Mouse (Mus musculus) lung, postnatal 0 days (tissue): Measurements from ENCODE around the gene Ino80d. TPM values are rescaled to one million over a fixed set of nuclear protein-coding genes. Genes with fewer than 3 reads are reported as not detected.

Source experiments
- ATAC-seq: fragments of 200-750 bp; cut with Nextera tagmentation; 2 replicates; pipeline ENCODE4 v1.8.0; 2017; ENCODE audit warnings: moderate library complexity
- DNase-seq: peaks from one replicate; pipeline ENCODE4 v3.0.0-alpha.2; 2016; ENCODE audit warnings: low spot score
- H3K27ac ChIP-seq: fragments of 300-500 bp; sonication (generic); 2 replicates; pipeline ENCODE4 v1.5.1; 2014; ENCODE audit warnings: antibody characterized with exemption, mild to moderate bottlenecking, low read length, mixed read lengths
- H3K27me3 ChIP-seq: fragments of 300-500 bp; sonication (generic); replicated peaks from 2 replicates; pipeline ENCODE4 v1.6.1; 2014; ENCODE audit warnings: low read length, mixed read lengths; ENCODE audit not compliant: insufficient read depth
- H3K36me3 ChIP-seq: fragments of 300-500 bp; sonication (generic); 2 replicates; pipeline ENCODE4 v1.6.1; 2014; ENCODE audit warnings: low read length, mixed read lengths; ENCODE audit not compliant: insufficient read depth
- H3K4me1 ChIP-seq: fragments of 300-500 bp; sonication (generic); 2 replicates; pipeline ENCODE4 v1.6.1; 2014; ENCODE audit warnings: antibody characterized with exemption, low read depth, low read length, mixed read lengths; ENCODE audit not compliant: insufficient read depth
- H3K4me2 ChIP-seq: fragments of 300-500 bp; sonication (generic); replicated peaks from 2 replicates; pipeline ENCODE4 v1.6.1; 2014; ENCODE audit warnings: low read depth, mild to moderate bottlenecking, low read length, moderate library complexity, mixed read lengths
- H3K4me3 ChIP-seq: fragments of 300-500 bp; sonication (generic); 2 replicates; pipeline ENCODE4 v1.5.1; 2014; ENCODE audit warnings: low read depth, low read length
- H3K9ac ChIP-seq: fragments of 300-500 bp; sonication (generic); replicated peaks from 2 replicates; pipeline ENCODE4 v1.6.1; 2014; ENCODE audit warnings: low read depth, mild to moderate bottlenecking
- H3K9me3 ChIP-seq: fragments of 300-500 bp; sonication (generic); 2 replicates; pipeline ENCODE4 v1.6.1; 2016; ENCODE audit warnings: low read length, mixed read lengths
- CTCF ChIP-seq: IDR thresholded peaks from 2 replicates; pipeline ENCODE4 v1.5.1; 2016; ENCODE audit warnings: antibody characterized with exemption, mild to moderate bottlenecking
- EP300 ChIP-seq: IDR thresholded peaks from 2 replicates; pipeline ENCODE4 v1.6.1; 2016; ENCODE audit warnings: antibody characterized with exemption, mild to moderate bottlenecking, control low read depth
- whole genome bisulfite sequencing: fragments of 180-500 bp; shearing (Covaris S2); extraction: QIAGEN DNeasy Blood & Tissue Kit; methylation state at CpG from one replicate; pipeline ENCODE4 v1.1.7; 2014; 5-methylcytosine and 5-hydroxymethylcytosine counted together
- polyA plus RNA-seq: library from polyadenylated mRNA; unstranded; fragments of >200 nt; fragmentation: Nextera tagmentation; extraction: Ambion mirVana; gene quantifications from 2 replicates; pipeline ENCODE4 v1.2.1, GENCODE M21; 2015

Gene Ino80d
- polyA plus RNA-seq, 1 experiment from 2014 or later, result 7.5 TPM

DNA sequence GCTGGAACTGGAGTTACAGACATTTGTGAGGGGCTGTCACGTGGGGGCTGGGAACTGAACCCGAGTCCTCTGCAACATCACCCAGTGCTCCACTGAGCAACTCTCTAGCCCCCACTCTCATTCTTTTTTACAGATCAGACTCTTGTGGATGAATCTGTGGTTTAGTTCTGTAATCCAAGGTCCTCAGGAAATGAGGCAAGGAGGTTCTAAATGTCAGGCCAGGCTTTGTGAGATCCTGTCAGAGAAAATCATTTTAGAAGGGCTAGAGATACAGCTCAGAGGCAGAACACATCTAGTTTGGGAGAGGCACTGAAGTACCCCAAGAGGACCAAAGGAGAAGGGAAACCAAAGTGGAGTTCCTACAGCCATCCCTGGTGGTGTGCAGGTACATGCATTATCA lies 16.4 kb upstream of the Ino80d start:
- Histone ChIP-seq H3K9ac (no peak overlapping the region), H3K9me3 (no peaks in the 10 kb centered on the region), H3K27me3 (no peaks in the 10 kb centered on the region), H3K4me2 (no peak overlapping the region), H3K4me3 (no peak overlapping the region), H3K36me3 (no peaks in the 10 kb centered on the region; the same call in 1 of the 2 replicates), H3K4me1 (no peaks in the 10 kb centered on the region; the same call in 1 of the 2 replicates), H3K27ac (no peak overlapping the region)
- no peak for ATAC-seq
- 81% methylated on average over 2 of the region's 2 CpGs for WGBS
- TF ChIP-seq EP300, result no peak
- TF ChIP-seq CTCF, result no peak
- DNase-seq, result no peak

DNA sequence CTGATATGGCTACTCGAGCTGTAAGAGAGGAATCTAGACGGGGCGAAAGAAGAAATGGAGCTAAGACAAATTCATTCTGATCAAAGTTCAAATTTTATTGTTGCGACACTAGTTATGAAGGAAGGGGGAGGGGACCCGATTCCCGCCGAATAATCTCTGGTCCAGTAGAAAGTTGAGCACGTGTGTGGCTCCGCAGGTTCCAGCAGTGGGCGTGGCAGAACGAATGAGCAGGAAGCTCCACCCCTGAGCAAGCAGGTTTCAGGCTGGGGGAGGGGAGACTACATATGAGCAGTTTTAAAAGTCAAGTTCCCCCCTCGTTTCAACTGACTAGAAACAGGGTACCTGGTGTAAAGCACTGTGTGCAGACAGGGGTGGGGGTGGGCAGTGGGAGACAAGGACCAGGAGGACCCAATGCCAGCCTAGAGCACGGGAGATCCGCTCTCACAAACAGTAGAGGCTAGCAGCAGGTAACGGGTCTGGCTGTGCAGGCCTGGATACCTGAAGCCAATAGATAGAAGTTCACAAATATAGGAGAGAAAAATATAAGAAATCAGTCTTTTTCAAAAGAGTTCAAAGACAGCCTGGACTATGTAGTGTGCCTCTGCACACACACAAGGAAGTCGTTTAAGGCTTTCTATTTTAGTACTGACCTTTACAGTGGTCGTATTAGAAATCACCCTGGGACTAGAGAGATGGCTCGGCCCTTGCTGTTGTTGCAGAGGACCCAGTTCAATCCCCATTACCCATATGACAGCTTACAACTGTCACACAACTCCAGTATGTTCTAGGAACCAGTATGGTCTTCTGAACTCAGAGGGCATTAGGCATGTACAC lies 15.6 kb upstream of the Ino80d start:
- H3K36me3 ChIP-seq, result no peaks in the 10 kb centered on the region; the same call in 1 of the 2 replicates
- TF ChIP-seq EP300 (no peak), CTCF (no peak)
- WGBS, result 18% methylated on average over 18 of the region's 18 CpGs
- no peak for DNase-seq
- H3K27me3 ChIP-seq, result no peaks in the 10 kb centered on the region
- peak; percentile 52 for ATAC-seq
- peak overlapping the region; percentile 49 for H3K4me2 ChIP-seq
- no peaks in the 10 kb centered on the region; the same call in 1 of the 2 replicates for H3K4me1 ChIP-seq
- H3K9me3 ChIP-seq, result no peaks in the 10 kb centered on the region
- H3K27ac ChIP-seq, result 0 out of 2 replicates have a peak overlapping the region, but pooled peaks have one; percentile 9
- H3K4me3 ChIP-seq, result peak overlapping the region; percentile 25; the same call in 1 of the 2 replicates
- 0 out of 2 replicates have a peak overlapping the region, but pooled peaks have one; percentile 29 for H3K9ac ChIP-seq

DNA sequence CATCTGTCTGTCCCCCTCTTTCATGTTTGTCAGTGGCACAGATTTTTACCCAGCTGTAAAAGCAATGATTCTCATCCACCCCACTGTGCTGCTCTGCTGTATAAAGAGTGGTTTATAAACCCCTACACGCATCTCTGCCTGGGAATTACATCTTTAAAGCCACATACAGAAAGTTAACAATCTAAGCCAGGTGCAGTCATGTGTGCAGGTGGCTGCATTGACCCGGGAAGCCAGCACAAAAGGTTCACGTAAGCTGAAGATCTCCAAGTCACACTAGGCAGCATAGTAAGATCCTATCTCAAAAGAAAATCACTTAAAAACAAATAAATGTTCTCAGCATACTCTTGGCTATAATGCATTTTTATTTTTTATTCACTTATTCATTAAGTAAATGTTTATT lies 14.8 kb upstream of the Ino80d start:
- Histone ChIP-seq H3K9ac (no peak overlapping the region), H3K4me1 (no peaks in the 10 kb centered on the region; the same call in 1 of the 2 replicates), H3K4me2 (no peak overlapping the region; the same call in 1 of the 2 replicates), H3K4me3 (no peak overlapping the region), H3K27ac (no peak overlapping the region), H3K36me3 (no peaks in the 10 kb centered on the region; the same call in 1 of the 2 replicates), H3K9me3 (no peaks in the 10 kb centered on the region), H3K27me3 (no peaks in the 10 kb centered on the region)
- no peak for DNase-seq
- WGBS, result 58% methylated on average over 3 of the region's 3 CpGs
- ATAC-seq, result no peak
- TF ChIP-seq EP300 (no peak), CTCF (no peak)

DNA sequence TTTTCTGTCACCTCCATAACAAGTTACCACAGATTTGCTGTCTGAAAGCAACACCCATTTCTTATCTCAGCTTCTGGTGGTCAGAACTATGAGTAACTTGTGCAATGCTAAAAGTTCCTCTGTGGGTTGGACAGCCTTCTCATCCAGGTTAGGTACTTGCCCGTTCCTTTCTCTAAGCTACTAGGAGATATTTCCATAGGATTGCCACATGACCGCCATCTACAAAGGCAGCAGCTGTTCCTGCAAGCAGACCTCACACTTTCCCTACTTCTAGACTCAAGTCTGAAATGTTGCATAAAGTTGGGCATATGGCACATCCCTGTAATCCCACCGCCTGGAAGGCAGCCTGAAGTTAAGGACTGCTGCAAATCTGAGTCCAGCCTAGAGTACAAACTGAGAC lies 11.7 kb upstream of the Ino80d start:
- TF ChIP-seq EP300 (no peak), CTCF (no peak)
- ATAC-seq (no peak), DNase-seq (no peak)
- WGBS, result 88% methylated on average over 3 of the region's 3 CpGs
- Histone ChIP-seq H3K4me3 (no peak overlapping the region), H3K9me3 (no peaks in the 10 kb centered on the region), H3K36me3 (peaks cover 4% of the 10 kb centered on the region; the same call in 1 of the 2 replicates), H3K4me1 (no peaks in the 10 kb centered on the region; the same call in 1 of the 2 replicates), H3K27me3 (no peaks in the 10 kb centered on the region), H3K9ac (no peak overlapping the region), H3K4me2 (no peak overlapping the region), H3K27ac (no peak overlapping the region)

DNA sequence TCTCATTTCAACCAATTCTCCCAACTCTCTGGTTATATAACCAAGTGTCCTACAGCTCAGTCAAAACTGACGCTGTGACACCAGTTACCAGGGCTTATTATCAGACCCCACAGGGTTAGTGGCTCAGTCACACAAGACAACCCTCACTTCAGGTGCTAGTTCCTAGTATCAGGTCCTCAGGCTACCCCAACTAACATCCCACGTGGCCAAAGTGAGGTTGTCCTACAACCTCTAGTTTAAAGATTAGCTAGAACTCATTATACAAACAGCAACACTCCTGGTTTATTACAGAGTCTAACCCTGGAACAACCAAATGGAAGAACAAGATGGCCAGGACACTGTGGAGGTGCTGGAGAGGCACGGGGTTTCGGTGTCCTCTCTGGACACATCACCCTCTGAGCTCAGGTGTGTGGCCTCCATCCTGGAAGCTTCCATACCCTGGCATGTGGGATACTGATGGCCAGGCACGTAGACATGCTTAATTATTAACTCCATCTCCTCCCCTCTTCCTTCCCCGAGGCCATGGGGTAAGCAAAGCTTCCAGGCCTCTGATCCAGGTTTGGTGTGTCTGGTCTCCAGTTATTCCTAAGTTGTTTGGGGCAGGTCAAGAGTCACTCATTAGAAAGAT lies 9.5 kb upstream of the Ino80d start:
- DNase-seq, result no peak
- no peaks in the 10 kb centered on the region for H3K4me1 ChIP-seq
- H3K9ac ChIP-seq, result no peak overlapping the region
- no peaks in the 10 kb centered on the region for H3K27me3 ChIP-seq
- H3K36me3 ChIP-seq, result peaks cover 9% of the 10 kb centered on the region; the same call in 1 of the 2 replicates
- 60% methylated on average over 6 of the region's 6 CpGs for WGBS
- no peak for ATAC-seq
- H3K9me3 ChIP-seq, result no peaks in the 10 kb centered on the region
- TF ChIP-seq EP300 (no peak), CTCF (no peak)
- no peak overlapping the region for H3K4me3 ChIP-seq
- H3K27ac ChIP-seq, result no peak overlapping the region
- no peak overlapping the region for H3K4me2 ChIP-seq

DNA sequence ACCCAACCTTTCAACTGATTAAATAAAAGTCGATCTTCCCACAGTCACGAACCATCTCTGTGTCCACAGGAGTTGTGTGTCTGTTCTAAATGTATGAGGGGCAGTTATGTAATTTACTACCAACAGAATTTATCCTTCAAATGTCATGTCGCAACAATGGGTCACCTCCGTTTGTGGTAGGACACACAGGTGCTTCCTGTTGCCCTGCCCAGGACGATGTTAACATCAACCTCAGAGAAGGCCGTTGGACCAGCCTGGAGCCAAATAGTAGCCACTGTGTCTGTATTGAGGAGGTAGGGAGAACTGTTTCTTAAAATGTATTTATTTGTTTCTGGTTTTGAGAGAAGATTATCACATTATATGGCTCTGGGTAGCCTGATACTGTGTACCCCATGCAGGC lies 7.5 kb upstream of the Ino80d start:
- WGBS, result 71% methylated on average over 6 of the region's 6 CpGs
- Histone ChIP-seq H3K27ac (no peak overlapping the region), H3K9me3 (no peaks in the 10 kb centered on the region), H3K9ac (no peak overlapping the region), H3K27me3 (no peaks in the 10 kb centered on the region), H3K4me3 (no peak overlapping the region), H3K4me1 (no peaks in the 10 kb centered on the region; the same call in 1 of the 2 replicates), H3K36me3 (peaks cover 18% of the 10 kb centered on the region; the same call in 1 of the 2 replicates), H3K4me2 (no peak overlapping the region)
- DNase-seq (no peak), ATAC-seq (no peak)
- TF ChIP-seq CTCF (no peak), EP300 (no peak)
